Mouse (Mus musculus): ENCODE measurements around the gene Ss18l1.

Gene Ss18l1

GRCm38 (mm10) chr2:180117485-180118194, 75.3 kb downstream of the Ss18l1 start:
- peak in 1 of 2 experiments; percentile 44 for DNase-seq (ENCODE audit: low spot score in 2 of 2)

GRCm38 (mm10) chr2:180118661-180119438, 76.5 kb downstream of the Ss18l1 start, which contains the start of gene Osbpl2:
Gene Osbpl2 (plus strand): TSS chr2:180119306.
- peak; percentile 97 to 99 for DNase-seq (ENCODE audit: low spot score in 2 of 2)

Data from spleen, postnatal 10 days (tissue).